Mouse (Mus musculus): ENCODE results near the gene Ip6k3. TPM values are rescaled to one million over a fixed set of nuclear protein-coding genes. Genes with fewer than 3 reads are reported as not detected.

Ip6k3 gene
- polyA plus RNA-seq (2012; fragmentation: generic; extraction: Trizol), result 29.7 TPM

DNA sequence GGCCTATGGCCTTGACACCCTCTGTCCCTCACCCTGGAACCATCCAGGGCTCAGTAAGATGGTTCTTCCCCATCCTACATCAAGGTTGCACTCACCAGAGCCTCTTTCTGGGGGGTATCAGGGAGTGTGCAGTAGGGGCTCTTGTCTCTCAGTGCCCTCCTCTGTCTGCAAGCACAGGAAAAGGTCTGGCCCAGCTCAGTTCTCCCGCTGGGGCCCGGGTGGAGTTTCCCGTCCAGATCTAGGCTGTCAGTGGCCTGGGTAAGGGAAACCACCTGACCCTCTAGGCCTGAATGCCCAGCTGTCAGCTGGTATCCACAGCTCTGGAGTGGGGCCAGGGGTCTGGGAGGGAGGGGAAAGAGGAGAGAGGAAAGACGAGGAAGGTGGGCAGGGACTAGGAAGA lies at the start of gene Ip6k3:
Ip6k3 (minus strand) TSS at position 251 of the 400 bp plus-strand sequence.
- Histone ChIP-seq H3K4me2 (ENCODE audit: low read depth) (peak within 1 kb of the TSS; percentile 62), H3K36me3 (ENCODE audit: control insufficient read depth, insufficient read depth) (no peaks in the 10 kb centered on the region), H3K4me3 (peak within 1 kb of the TSS; percentile 23), H3K79me2 (ENCODE audit: control insufficient read depth, insufficient read depth) (no peaks in the 10 kb centered on the region), H3K27me3 (ENCODE audit: control insufficient read depth, insufficient read depth, insufficient read length) (no peaks in the 10 kb centered on the region), H3ac (ENCODE audit: control insufficient read depth, insufficient read length) (no peak within 1 kb of the TSS)
- TF ChIP-seq TCF3 (IDR thresholded peaks at IDR 0.05; ENCODE audit: insufficient read length, low read depth), result peak; percentile 5
- TF ChIP-seq TCF12 (IDR thresholded peaks at IDR 0.05; ENCODE audit: insufficient read depth, poor library complexity, severe bottlenecking), result peak; percentile 21
- peak; percentile 12 for TF ChIP-seq USF1 (IDR thresholded peaks at IDR 0.05; ENCODE audit: low read depth)
- TF ChIP-seq SRF (IDR thresholded peaks at IDR 0.05; ENCODE audit: control insufficient read depth, insufficient read length, low read depth), result no peak
- no peak for TF ChIP-seq E2F4 (IDR thresholded peaks at IDR 0.05; ENCODE audit: insufficient read depth)
- TF ChIP-seq MYOD1 (IDR thresholded peaks at IDR 0.05; ENCODE audit: control insufficient read depth in 1 of 3, insufficient read length in 2 of 3, low read depth in 2 of 3), result peak; percentile 12 to 83 (median 75)
- no peak for TF ChIP-seq MAX (IDR thresholded peaks at IDR 0.05; ENCODE audit: low read depth)
- no peak for TF ChIP-seq POLR2A (IDR thresholded peaks at IDR 0.05; ENCODE audit: insufficient read length, low read depth)
- peak in 1 of 3 experiments; percentile 89 for TF ChIP-seq MYOG (IDR thresholded peaks at IDR 0.05; ENCODE audit: control insufficient read depth in 1 of 3, insufficient read depth in 1 of 3, insufficient read length in 2 of 3, low read depth in 2 of 3)
- TF ChIP-seq CEBPB (IDR thresholded peaks at IDR 0.05; ENCODE audit: insufficient read depth, poor library complexity, severe bottlenecking), result no peak
- TF ChIP-seq POLR2AphosphoS2 (IDR thresholded peaks at IDR 0.05; ENCODE audit: insufficient read length, low read depth), result no peak
- TF ChIP-seq REST (IDR thresholded peaks at IDR 0.05; ENCODE audit: insufficient read depth, insufficient read length), result no peak

DNA sequence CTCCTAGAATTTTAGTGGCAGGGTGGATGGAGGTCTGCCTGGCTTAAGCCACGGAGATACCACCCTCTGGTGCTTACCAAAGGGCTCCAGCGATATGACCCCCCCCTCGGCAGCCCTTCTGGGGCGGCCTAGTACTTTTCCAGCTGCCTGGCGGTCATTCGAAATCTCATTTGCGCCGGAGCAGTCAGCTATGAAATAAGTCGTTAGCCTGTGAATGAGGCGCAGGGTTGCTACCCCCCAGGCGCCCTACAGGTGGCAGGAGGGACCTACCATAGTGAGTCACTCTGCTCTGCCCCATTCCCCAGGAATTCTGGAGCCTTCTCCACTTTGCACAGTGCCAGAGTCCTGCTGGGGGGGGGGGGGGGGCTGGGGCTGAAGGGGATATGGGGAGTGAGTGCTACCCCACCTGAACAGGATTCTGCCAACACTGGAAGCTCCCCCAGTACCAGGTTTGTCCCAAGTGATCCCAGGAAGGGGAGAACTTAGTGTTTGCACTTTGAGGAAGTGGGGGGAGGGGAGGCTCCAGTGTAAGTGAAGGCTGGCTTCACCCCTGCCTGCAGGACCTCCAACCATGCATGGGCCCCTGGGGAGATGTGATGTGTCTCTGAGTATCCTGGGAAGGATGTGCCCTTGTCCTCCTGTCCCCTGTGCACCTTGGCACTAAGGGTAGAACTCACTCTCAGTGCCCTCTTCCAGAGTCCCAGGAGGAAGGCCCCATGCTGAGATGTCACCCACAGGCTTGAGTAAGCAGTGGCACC lies 45.4 kb upstream of the Ip6k3 start:
- Histone ChIP-seq H3K79me2 (ENCODE audit: control insufficient read depth, insufficient read depth) (no peaks in the 10 kb centered on the region), H3K36me3 (ENCODE audit: control insufficient read depth, insufficient read depth) (no peaks in the 10 kb centered on the region), H3ac (ENCODE audit: control insufficient read depth, insufficient read length) (no peak overlapping the region), H3K4me3 (no peak overlapping the region), H3K27me3 (ENCODE audit: control insufficient read depth, insufficient read depth, insufficient read length) (no peaks in the 10 kb centered on the region), H3K4me2 (ENCODE audit: low read depth) (no peak overlapping the region)
- TF ChIP-seq REST (IDR thresholded peaks at IDR 0.05; ENCODE audit: insufficient read depth, insufficient read length), result no peak
- TF ChIP-seq USF1 (IDR thresholded peaks at IDR 0.05; ENCODE audit: low read depth), result no peak
- TF ChIP-seq TCF12 (IDR thresholded peaks at IDR 0.05; ENCODE audit: insufficient read depth, poor library complexity, severe bottlenecking), result no peak
- no peak for TF ChIP-seq MYOG (IDR thresholded peaks at IDR 0.05; ENCODE audit: control insufficient read depth in 1 of 3, insufficient read depth in 1 of 3, insufficient read length in 2 of 3, low read depth in 2 of 3)
- no peak for TF ChIP-seq MYOD1 (IDR thresholded peaks at IDR 0.05; ENCODE audit: control insufficient read depth in 1 of 3, insufficient read length in 2 of 3, low read depth in 2 of 3)
- no peak for TF ChIP-seq TCF3 (IDR thresholded peaks at IDR 0.05; ENCODE audit: insufficient read length, low read depth)
- no peak for TF ChIP-seq E2F4 (IDR thresholded peaks at IDR 0.05; ENCODE audit: insufficient read depth)
- TF ChIP-seq MAX (IDR thresholded peaks at IDR 0.05; ENCODE audit: low read depth), result no peak
- no peak for TF ChIP-seq CEBPB (IDR thresholded peaks at IDR 0.05; ENCODE audit: insufficient read depth, poor library complexity, severe bottlenecking)
- TF ChIP-seq POLR2A (IDR thresholded peaks at IDR 0.05; ENCODE audit: insufficient read length, low read depth), result no peak
- no peak for TF ChIP-seq POLR2AphosphoS2 (IDR thresholded peaks at IDR 0.05; ENCODE audit: insufficient read length, low read depth)
- TF ChIP-seq SRF (IDR thresholded peaks at IDR 0.05; ENCODE audit: control insufficient read depth, insufficient read length, low read depth), result no peak

DNA sequence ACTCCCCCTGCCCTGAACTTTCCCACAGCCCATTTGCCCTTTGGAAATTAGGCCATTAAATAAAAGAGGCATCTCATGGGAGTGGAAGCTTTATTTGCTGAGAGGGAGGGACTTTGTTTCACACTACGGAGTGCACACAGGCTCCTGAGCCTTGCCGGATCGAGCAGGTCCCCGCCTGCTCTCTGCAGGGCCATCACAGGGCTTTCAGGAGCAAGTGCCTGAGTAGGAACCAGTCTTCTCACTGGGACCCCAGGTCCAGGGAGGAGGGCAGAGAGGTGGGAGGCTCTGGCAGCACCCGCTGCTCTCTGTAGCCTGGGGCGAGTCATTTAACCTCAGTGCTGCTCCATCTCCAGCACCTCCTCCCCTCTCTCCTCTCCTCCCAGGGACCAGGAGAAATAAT lies 44.4 kb upstream of the Ip6k3 start:
- H3K79me2 ChIP-seq (ENCODE audit: control insufficient read depth, insufficient read depth), result no peaks in the 10 kb centered on the region

DNA sequence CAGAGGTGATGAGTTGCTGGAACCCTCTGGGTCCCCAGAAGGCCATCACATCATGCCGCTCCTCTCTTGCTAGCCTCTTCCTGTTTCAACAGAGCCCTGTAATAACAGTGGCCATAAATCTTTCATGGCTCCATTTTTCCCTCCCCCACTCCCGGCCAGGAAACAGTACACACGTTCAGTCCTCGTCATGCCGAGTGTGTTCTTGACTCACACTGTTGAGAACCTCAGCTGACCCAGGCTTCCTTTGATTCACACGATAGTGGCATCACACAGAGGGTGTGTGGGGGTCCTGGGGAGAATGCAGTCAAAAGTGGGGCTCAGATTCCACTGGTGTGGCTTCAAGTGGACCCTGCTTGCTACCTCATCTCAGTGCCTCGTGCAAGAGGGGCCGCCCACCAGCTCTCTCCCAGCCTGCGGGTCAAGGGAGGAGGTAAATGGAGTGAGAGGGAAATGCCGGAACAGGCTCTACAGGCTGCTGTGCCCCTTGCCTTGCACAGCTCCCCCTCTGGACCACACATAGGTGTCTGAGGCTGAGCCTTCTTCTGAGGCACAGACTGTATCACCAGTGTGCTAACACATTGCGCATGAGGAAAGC lies 39.6 kb upstream of the Ip6k3 start:
- no peaks in the 10 kb centered on the region for H3K36me3 ChIP-seq (ENCODE audit: control insufficient read depth, insufficient read depth)
- no peak for TF ChIP-seq CEBPB (IDR thresholded peaks at IDR 0.05; ENCODE audit: insufficient read depth, poor library complexity, severe bottlenecking)
- no peak for TF ChIP-seq TCF3 (IDR thresholded peaks at IDR 0.05; ENCODE audit: insufficient read length, low read depth)
- TF ChIP-seq MYOG (IDR thresholded peaks at IDR 0.05; ENCODE audit: control insufficient read depth in 1 of 3, insufficient read depth in 1 of 3, insufficient read length in 2 of 3, low read depth in 2 of 3), result no peak
- TF ChIP-seq POLR2AphosphoS2 (IDR thresholded peaks at IDR 0.05; ENCODE audit: insufficient read length, low read depth), result no peak
- TF ChIP-seq SRF (IDR thresholded peaks at IDR 0.05; ENCODE audit: control insufficient read depth, insufficient read length, low read depth), result no peak
- no peak for TF ChIP-seq TCF12 (IDR thresholded peaks at IDR 0.05; ENCODE audit: insufficient read depth, poor library complexity, severe bottlenecking)
- TF ChIP-seq MAX (IDR thresholded peaks at IDR 0.05; ENCODE audit: low read depth), result no peak
- no peak for TF ChIP-seq POLR2A (IDR thresholded peaks at IDR 0.05; ENCODE audit: insufficient read length, low read depth)
- TF ChIP-seq USF1 (IDR thresholded peaks at IDR 0.05; ENCODE audit: low read depth), result no peak
- no peak for TF ChIP-seq E2F4 (IDR thresholded peaks at IDR 0.05; ENCODE audit: insufficient read depth)
- no peak for TF ChIP-seq REST (IDR thresholded peaks at IDR 0.05; ENCODE audit: insufficient read depth, insufficient read length)
- TF ChIP-seq MYOD1 (IDR thresholded peaks at IDR 0.05; ENCODE audit: control insufficient read depth in 1 of 3, insufficient read length in 2 of 3, low read depth in 2 of 3), result no peak
- no peak overlapping the region for H3K4me3 ChIP-seq
- H3ac ChIP-seq (ENCODE audit: control insufficient read depth, insufficient read length), result no peak overlapping the region
- no peaks in the 10 kb centered on the region for H3K27me3 ChIP-seq (ENCODE audit: control insufficient read depth, insufficient read depth, insufficient read length)
- peaks cover 12% of the 10 kb centered on the region for H3K79me2 ChIP-seq (ENCODE audit: control insufficient read depth, insufficient read depth)
- H3K4me2 ChIP-seq (ENCODE audit: low read depth), result peak overlapping the region; percentile 35

More for the DNA sequence above, 44.4 kb upstream of the Ip6k3 start:
- Histone ChIP-seq H3K27me3 (ENCODE audit: control insufficient read depth, insufficient read depth, insufficient read length) (no peaks in the 10 kb centered on the region), H3K4me2 (ENCODE audit: low read depth) (no peak overlapping the region), H3K4me3 (no peak overlapping the region), H3ac (ENCODE audit: control insufficient read depth, insufficient read length) (no peak overlapping the region), H3K36me3 (ENCODE audit: control insufficient read depth, insufficient read depth) (no peaks in the 10 kb centered on the region)
- TF ChIP-seq TCF12 (IDR thresholded peaks at IDR 0.05; ENCODE audit: insufficient read depth, poor library complexity, severe bottlenecking), result no peak
- no peak for TF ChIP-seq USF1 (IDR thresholded peaks at IDR 0.05; ENCODE audit: low read depth)
- no peak for TF ChIP-seq TCF3 (IDR thresholded peaks at IDR 0.05; ENCODE audit: insufficient read length, low read depth)
- no peak for TF ChIP-seq SRF (IDR thresholded peaks at IDR 0.05; ENCODE audit: control insufficient read depth, insufficient read length, low read depth)
- no peak for TF ChIP-seq MYOD1 (IDR thresholded peaks at IDR 0.05; ENCODE audit: control insufficient read depth in 1 of 3, insufficient read length in 2 of 3, low read depth in 2 of 3)
- no peak for TF ChIP-seq POLR2A (IDR thresholded peaks at IDR 0.05; ENCODE audit: insufficient read length, low read depth)
- TF ChIP-seq POLR2AphosphoS2 (IDR thresholded peaks at IDR 0.05; ENCODE audit: insufficient read length, low read depth), result no peak
- no peak for TF ChIP-seq MYOG (IDR thresholded peaks at IDR 0.05; ENCODE audit: control insufficient read depth in 1 of 3, insufficient read depth in 1 of 3, insufficient read length in 2 of 3, low read depth in 2 of 3)
- no peak for TF ChIP-seq MAX (IDR thresholded peaks at IDR 0.05; ENCODE audit: low read depth)
- TF ChIP-seq REST (IDR thresholded peaks at IDR 0.05; ENCODE audit: insufficient read depth, insufficient read length), result no peak
- TF ChIP-seq E2F4 (IDR thresholded peaks at IDR 0.05; ENCODE audit: insufficient read depth), result no peak
- TF ChIP-seq CEBPB (IDR thresholded peaks at IDR 0.05; ENCODE audit: insufficient read depth, poor library complexity, severe bottlenecking), result no peak

All from myocyte (in vitro differentiated cells).